Mouse (Mus musculus) E14TG2a.4 (cell line): ENCODE measurements around the gene Adamts4.
"Not testable (repeated sequence)": the region's sequence is repeated elsewhere in the genome, so short reads cannot be mapped to it uniquely, and the experiment has no call there.

ENCODE experiments used
- H3K27me3 ChIP-seq: 2 replicates; pipeline ENCODE4 v1.6.1; 2014; ENCODE audit warnings: low read length, control low read depth; ENCODE audit not compliant: insufficient read depth
- H3K36me3 ChIP-seq: 2 replicates; pipeline ENCODE4 v1.6.1; 2014; ENCODE audit warnings: low read length, control low read depth; ENCODE audit not compliant: insufficient read depth
- H3K4me1 ChIP-seq: replicated peaks from 2 replicates; pipeline ENCODE4 v1.6.1; 2014; ENCODE audit warnings: low read depth, low read length, control low read depth
- H3K4me3 ChIP-seq: replicated peaks from 2 replicates; pipeline ENCODE4 v1.5.1; 2014; ENCODE audit warnings: mild to moderate bottlenecking, low read length
- H3K9me3 ChIP-seq: 2 replicates; pipeline ENCODE4 v1.6.1; 2014; ENCODE audit warnings: low read length, control low read depth
- CTCF ChIP-seq: conservative IDR thresholded peaks from 2 replicates; pipeline ENCODE4 v1.5.1; 2014; ENCODE audit warnings: low read length
- NANOG ChIP-seq: IDR thresholded peaks from 2 replicates; pipeline ENCODE4 v1.6.1; 2014; ENCODE audit warnings: borderline replicate concordance, low read length, mixed read lengths
- POU5F1 ChIP-seq: IDR thresholded peaks from 2 replicates; pipeline ENCODE4 v1.6.1; 2014; ENCODE audit warnings: low read length, borderline replicate concordance

Adamts4 gene

DNA sequence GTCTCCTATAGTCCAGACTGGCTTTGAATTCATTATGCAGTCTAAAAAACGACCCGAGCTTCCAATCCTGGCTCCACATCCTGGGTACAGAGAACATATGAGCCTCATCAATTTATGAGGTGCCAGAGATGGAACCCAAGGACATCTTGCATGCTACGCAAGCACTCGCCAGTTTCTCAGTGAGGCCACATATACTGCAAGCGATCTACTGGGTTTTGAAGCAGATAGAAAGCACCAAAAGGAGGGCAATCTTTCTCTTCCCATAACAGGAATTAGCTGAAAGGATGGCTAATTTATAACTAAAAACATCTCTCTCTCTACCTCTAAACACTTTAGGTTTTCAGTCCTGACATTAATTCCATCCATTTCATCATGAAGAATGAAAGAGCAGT is 43.7 kb downstream of the Adamts4 start:
- no peak for TF ChIP-seq NANOG
- TF ChIP-seq POU5F1: no peak
- TF ChIP-seq CTCF: no peak
- H3K36me3 ChIP-seq: peaks cover 12% of the 10 kb centered on the region

DNA sequence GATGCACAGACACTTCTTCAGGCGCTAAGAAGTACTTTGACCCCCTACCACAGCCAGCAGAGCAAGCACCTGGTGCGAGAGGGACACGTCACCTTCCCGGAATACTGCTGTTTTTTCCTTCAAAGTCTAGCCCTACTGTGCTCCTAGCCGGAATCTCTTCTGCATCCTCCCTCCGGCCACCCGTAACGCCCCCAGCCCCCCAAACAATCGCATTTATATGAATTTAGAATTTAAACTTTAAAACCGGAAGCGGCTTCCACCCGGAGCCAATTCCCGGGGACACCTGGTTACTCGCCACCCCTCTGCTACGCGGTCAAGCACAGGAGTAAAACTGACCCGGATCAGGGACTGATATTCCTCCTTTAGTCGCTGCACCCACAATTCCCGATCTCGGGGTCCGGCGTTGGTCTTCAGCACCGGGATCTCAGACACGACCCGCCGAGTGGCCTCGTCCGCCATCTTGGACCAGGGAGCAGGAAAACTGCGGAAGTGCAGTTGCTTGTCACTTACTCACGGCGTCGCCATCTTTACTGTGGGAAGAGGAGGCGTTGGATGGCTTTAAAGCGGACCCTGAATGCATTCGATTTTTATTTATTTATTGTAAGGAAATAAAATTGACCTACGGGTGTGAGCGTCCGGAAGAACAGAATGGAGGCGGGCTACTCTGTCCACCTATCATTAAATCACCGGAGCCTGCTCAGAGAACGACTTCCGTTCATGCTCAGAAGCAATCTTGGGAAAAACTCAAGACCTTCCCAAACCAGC is 44.3 kb downstream of the Adamts4 start, which contains the start of gene Ufc1:
Ufc1 (minus strand) TSS at position 727 of the 765 bp plus-strand sequence.
- TF ChIP-seq POU5F1: no peak
- Histone ChIP-seq H3K36me3 (peaks cover 6% of the 10 kb centered on the region), H3K4me1 (peaks cover 46% of the 10 kb centered on the region), H3K27me3 (no peaks in the 10 kb centered on the region), H3K4me3 (peak within 1 kb of the TSS; percentile 94), H3K9me3 (no peaks in the 10 kb centered on the region)

More for the DNA sequence above, 43.7 kb downstream of the Adamts4 start:
- H3K9me3 ChIP-seq: no peaks in the 10 kb centered on the region
- peak overlapping the region; percentile 94 for H3K4me3 ChIP-seq
- H3K27me3 ChIP-seq: no peaks in the 10 kb centered on the region
- H3K4me1 ChIP-seq: peaks cover 52% of the 10 kb centered on the region

DNA sequence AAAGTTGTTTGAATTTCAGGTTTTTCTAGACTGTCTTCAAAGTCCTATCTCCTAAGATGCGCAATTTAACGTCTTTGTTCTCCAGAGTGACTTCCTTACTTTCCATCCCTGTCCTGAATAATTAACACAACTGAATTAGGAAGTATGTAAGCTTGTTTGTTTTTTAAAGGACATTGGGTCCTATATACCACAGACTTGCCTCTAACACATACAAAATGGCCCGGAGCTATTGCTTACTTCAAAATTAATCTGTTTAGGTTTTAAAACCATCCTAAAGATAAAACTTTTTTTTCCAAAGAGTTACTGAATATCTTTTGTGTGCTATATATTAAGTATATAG is 44.8 kb downstream of the Adamts4 start:
- Histone ChIP-seq H3K36me3 (peaks cover under 1% of the 10 kb centered on the region), H3K9me3 (no peaks in the 10 kb centered on the region), H3K27me3 (no peaks in the 10 kb centered on the region), H3K4me1 (peaks cover 41% of the 10 kb centered on the region), H3K4me3 (peak overlapping the region; percentile 94)
- no peak for TF ChIP-seq POU5F1
- no peak for TF ChIP-seq CTCF
- no peak for TF ChIP-seq NANOG

DNA sequence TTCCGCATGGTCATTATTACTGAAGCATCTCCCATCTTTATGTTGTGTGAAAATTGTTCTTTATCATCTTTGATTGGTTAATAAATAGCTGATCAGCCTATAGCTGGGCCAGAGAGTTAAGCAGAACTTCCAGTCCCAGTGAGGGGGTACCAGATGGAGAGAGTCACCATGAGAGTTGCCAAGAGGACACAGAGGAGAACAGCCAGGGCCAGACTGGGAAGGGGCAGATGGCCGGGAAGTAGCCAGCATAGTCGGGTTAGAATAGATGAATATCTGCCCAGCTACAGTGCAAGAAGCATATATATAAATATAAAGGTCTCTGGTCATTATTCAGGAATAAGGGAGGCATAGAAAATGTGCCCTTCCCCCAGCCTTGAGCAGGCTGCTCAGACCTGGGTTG is 48.0 kb downstream of the Adamts4 start:
- Histone ChIP-seq H3K27me3 (no peaks in the 10 kb centered on the region), H3K4me1 (peaks cover 22% of the 10 kb centered on the region), H3K9me3 (no peaks in the 10 kb centered on the region), H3K36me3 (no peaks in the 10 kb centered on the region), H3K4me3 (no peak overlapping the region)
- TF ChIP-seq POU5F1: no peak
- TF ChIP-seq NANOG: no peak
- TF ChIP-seq CTCF: no peak

DNA sequence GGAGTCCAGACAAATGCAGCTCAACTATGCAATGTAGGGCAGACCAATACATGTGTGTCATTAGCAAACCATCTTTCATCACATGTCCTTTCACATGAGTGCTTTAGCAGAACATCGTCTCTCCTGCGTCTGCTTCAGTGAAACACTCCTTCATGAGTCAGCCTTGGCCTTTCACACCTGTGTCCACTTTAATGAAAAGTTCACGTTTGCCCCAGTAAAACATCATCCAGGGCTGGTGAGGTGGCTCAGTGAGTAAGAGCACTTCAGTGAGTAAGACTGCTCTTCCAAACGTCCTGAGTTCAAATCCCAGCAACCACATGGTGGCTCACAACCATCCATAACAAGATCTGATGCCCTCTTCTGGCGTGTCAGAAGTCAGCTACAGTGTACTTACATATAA is 55.9 kb downstream of the Adamts4 start:
- not testable (repeated sequence) for H3K4me3 ChIP-seq, H3K36me3 ChIP-seq, H3K9me3 ChIP-seq, H3K4me1 ChIP-seq, H3K27me3 ChIP-seq

DNA sequence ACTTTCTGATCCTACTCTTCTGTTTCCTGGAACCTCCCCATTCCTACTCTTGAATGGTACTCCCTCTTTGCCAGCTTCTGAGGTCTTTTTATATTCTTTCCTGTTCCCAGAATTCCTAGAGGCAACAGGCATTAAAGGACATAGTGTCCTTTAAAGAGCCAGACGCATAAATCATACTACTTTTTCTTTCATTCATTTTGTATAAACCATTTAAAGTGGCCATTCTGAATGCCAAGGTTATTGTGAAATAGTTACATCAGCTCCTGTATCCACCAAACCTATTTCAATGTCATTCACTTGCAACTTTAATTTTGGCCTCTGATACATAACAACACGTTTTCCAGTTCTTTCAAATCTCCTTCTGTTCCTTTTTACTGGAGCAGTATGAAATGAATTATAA is 59.1 kb downstream of the Adamts4 start:
- H3K4me3 ChIP-seq: no peak overlapping the region
- H3K9me3 ChIP-seq: no peaks in the 10 kb centered on the region
- no peaks in the 10 kb centered on the region for H3K27me3 ChIP-seq
- TF ChIP-seq CTCF: no peak
- TF ChIP-seq POU5F1: no peak
- TF ChIP-seq NANOG: no peak
- H3K4me1 ChIP-seq: peaks cover 7% of the 10 kb centered on the region; the same call in 1 of the 2 replicates
- no peaks in the 10 kb centered on the region for H3K36me3 ChIP-seq
